Mouse (Mus musculus): ENCODE results near the gene Zfp523.

Gene Zfp523

DNA sequence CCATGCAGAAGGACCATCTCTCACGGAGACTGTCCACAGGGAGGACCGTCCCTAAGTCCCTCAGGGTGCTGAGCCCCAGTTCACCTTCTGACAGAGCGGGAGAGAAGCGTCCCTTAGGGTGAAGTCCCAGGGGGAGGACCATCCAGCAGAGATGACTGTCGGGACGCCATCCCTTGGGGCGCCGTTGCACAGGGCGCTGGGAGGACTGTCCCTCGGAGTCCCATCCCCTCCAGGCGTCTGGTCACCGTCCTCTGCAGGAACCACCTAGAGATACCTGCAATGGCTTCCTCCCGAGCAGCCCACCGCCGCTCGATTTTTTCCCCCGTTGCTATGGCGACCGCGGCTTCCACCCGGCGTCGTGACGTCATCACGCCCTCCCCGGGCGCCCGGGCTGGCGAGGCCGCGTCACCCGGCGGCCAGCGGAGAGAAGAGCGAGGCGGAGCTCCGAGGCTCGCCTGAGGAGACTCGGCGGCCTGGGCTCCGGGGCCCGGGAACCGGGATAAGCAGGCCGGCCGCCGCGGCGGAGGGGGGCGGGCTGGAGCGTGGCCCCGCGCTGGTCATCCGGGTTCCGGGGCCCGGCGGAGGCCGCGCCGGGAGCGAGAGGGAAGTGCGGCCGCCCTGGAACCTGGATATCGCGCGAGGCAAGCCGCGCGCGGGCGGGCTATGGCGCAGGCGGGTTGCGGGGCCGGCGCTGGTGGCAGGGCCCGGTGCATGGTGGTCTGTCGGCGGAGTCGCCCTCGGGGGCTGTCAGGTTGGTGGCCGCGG is at the start of gene Zfp523:
Zfp523 (plus strand) TSS at position 355 of the 765 bp plus-strand sequence.
- DNase-seq (ENCODE audit: low spot score): peak; percentile 96

DNA sequence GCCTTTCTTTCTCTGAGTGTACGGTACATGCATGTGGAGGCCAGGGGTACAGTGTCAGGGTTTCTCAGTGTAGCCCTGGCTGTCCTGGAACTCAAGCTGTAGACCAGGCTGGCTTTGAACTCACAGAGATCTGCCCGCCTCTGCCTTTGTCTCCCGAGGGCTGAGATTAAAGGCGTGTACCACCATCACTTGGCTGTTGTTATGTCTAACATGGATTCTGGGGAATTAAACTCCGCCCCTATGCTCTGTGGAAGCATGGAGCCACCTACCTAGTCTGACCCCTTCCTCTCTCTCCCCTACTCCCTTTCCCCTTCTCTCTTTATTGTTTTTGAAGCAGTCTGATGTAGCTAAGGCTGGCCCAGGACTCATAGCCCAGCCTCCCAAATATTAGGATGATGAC is 47.1 kb upstream of the Zfp523 start:
- DNase-seq (ENCODE audit: low spot score): no peak

DNA sequence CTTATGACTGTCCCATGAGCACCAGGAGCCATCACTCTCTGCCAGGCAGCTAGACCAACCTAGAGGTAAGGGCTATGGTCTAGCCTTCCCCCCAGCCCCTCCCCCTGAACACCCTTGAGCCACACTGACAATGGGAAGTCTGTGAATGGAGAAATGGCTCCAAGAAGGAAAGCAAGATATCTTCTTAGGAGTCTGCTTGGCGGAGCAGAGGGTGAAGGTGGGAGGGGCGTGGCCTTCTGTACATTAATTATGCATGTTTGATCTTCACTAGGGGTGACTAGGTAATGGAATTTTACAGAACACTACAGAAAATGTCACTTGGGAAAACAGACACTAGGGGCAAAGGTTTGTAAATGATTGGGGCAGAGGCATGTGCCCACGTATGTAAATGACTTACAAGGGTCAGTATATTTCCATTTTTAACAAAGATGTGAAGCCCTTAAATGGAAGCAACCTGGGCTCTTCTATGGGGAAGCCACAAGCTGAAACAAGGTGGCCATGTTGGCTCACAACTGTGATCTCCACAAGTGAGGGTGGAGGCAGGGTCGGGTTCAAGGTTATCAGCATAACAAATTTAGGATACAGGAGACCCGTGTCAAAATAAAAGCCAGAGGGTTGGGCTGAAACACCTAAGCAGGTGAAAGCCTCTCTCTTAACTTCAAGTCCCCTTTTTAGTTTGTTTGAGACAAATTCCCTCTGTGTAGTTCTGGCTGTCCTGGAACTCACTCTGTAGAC is 46.4 kb upstream of the Zfp523 start:
- DNase-seq (ENCODE audit: low spot score): no peak

DNA sequence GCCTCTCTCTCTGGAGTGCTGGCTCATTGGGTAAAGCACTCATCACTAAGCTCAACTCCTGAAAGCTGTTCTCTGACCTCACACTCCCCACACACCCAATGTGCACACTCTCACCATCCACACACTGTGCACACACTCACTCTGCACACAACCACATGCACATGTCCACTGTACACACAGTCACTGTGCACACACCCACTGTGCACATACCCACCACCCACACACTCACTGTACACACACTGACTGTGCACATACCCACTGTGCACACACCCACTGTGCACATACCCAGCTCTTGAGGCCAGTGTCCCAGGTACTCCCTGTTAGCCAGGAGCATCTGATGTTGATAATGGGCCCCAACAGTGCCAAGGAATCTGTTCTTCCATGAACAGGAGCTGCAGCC is 45.8 kb upstream of the Zfp523 start:
- DNase-seq (ENCODE audit: low spot score): no peak

DNA sequence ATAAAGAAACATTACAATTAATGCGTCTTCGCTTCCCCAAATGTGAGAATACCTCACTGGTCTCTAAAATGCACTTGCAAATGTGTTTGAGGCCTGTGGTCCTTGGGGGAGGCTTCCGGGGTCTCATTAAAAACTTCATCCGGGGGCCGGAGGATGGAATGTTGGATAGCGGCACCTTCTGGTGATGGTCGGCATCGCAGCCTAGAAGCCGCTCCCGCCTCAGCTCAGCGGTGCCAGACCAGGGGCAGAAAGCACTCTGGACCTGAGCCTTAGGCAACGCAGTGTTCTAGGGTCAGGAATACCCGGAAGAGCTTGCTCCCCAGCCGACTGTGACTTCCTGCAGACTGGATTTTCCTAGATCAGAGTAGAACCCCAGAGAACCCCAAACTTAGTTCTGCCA is 43.7 kb upstream of the Zfp523 start:
- DNase-seq (ENCODE audit: low spot score): peak; percentile 41

DNA sequence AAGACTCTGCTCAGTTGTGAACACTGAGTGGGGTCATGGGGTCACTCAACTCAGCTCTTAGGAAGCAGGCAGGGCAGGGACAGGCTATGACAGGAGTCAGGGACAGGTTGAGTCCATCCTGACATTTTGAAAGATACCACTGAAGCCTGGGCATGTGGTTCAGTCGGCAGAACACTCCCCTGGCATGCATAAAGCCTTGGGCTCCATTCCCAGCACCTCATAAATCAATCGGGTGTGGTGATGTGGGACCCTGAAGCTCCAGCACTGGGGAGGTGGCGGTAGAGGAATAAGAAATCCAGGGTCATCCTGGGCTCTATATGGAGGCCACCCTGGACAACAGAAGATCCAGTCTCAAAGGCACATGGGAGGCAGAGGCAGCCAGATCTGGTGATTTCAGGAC is 41.4 kb upstream of the Zfp523 start:
- no peak for DNase-seq (ENCODE audit: low spot score)

DNA sequence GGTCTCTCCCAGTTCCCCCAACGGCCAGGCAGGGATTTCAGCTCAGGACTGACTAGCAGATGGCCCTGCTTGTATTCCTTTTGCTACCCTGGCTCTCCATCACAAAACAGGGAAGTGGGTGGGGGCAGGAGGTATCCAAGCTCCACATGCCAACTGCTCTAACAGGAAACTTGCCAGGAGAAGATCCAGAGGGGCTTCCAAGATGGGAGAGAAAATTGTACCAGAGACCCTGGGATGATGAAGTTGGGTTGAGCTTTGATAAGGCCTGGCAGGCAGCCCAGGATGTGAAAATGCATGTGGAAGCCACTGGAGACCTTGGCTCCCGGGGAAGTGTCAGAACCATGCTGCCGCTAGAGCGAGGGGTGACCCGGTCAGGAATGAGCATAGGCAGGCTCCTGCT is 40.7 kb upstream of the Zfp523 start:
- DNase-seq (ENCODE audit: low spot score): no peak

DNA sequence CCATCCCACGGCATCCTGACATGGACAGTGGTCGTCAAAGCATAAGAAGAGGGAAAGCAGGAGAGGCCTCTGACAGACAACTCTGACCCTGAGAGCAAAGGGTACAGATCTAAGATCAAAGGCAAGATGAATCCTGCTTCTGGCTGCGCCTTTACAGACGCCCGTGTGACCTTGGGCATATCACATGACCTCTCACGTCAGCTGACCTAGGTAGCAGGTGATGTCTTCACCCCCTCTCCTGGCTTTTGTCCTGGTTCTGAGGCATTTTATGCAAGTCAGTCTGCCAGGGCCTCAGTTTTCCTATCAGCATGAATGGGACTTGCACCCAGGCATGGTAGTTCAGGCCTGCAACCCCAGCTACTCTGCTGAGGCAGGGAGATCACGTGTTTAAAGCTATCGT is 38.9 kb upstream of the Zfp523 start:
- DNase-seq (ENCODE audit: low spot score): no peak

DNA sequence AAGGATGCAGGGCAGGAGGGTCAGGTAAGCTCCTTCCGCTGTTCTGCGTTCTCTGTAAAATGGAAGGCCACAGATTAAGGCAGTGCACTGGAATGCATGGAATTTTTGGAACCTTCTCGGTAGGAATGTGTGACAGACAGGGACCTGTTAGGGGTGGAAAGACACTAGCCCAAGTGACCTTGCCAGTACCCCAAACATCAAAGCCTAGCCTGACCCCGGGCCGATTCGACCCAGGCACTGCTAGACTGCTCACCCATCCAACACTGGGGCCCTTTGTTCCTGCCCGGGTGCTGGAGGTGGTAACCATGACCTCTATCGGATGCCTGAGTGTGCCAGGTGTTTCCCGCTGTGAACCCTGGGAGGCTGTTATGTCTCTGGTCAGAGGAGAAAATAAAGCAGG is 38.2 kb upstream of the Zfp523 start:
- no peak for DNase-seq (ENCODE audit: low spot score)

DNA sequence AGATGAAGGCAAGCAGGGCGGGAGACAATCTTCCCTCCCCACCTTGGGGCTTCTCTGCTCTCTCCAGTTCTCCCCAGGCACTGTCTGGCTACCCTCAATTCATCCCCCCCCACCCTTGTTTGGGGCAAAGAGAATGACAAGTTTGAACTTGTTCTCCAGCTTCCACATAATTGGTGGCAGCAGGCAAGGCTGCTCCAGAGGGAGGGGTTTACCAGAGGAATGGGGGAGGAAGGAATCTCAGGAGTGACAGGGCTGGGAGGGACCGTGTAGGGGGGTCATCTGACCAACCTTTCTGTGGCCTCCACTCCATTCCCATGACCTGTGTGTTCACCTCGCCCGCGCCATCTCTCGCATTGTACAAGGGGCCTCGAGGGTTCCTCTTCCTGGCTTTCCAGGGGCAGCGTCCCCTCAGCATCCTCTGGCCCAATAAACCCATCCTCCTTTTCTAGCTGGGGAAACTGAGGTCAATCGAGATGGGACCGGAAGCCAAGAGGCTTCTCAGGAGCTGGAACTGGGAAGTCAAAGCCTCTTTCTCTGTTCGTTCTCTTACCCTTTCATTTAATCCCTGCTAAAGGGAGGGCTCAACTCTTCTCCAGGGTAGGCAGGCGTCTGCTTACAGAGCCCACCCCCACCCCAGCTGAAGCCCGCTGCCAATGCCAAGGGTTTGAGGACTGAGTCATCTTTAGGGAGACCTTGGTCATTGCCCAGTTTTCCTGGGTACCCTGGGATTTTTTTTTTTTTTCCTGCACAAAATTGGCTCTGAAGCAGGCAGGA is 36.3 kb upstream of the Zfp523 start:
- DNase-seq (ENCODE audit: low spot score): no peak

DNA sequence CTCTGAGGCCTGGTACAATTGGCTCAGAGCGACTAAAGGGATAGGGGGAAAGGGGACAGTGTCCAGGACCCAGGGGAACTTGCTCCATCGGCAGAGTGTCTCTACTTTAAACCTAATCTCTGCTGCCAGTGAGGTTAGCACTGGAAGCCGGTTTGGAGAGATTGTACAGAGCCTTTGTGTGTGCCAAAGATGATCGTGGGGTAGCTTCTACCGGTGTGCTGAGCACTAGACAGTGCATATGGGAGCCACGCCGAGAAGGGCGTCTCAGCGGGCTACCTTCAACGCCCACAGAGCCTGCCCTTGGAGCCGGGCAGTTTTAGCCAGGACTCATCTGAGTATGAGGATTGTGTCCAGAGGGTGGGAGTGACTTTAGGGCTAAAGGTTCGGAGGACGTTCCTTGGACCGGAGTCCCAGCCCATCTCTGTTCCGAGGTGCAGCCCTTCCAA is 35.7 kb upstream of the Zfp523 start:
- DNase-seq (ENCODE audit: low spot score): no peak

DNA sequence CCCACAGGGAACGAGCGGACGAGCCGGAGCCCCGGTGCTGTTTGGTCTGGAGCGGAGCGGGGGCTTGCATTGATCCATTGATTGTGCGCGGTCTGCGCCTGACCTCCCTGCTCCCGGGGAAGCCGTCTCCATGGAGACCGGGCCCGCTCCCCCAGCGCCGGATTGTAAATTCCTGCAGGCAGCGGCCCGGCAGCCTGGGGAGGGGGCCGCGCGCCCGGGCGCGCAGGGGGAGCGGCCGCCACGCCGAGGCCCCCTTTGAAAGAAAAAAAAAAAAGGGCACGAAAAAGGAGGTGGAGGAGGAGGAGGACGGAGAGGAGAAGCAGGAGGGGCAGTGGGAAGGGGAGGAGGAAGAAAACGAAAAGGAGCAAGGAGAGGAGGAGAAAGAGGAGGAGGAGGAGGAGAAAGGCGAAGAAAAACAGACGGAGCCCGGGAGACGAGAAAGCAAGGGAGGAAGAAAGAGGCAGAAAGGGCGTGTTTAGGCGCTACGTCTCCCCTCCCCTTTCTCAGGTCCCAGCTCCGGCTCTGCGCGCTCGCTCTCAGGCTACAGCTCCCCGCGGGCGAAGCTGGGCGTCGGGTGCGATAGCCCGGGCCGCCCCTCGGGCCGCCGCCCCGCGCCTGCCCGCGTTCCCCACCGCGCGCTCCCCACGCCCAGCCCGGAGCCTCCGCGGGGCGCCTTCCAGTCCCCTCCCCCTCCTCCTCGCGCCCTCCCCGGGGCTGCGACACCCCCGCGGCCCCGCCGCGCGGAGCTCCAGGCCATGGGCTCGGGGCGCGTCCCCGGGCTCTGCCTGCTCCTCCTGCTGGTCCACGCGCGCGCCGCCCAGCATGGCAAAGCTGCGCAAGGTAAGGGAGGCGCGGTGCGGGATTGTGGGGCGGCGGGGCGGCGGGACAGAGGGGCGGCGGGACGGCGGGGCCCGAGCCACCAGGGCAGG is 34.9 kb upstream of the Zfp523 start, which contains the start of gene Scube3:
Scube3 (plus strand) TSS at position 371 of the 929 bp plus-strand sequence.
- DNase-seq (ENCODE audit: low spot score): no peak

DNA sequence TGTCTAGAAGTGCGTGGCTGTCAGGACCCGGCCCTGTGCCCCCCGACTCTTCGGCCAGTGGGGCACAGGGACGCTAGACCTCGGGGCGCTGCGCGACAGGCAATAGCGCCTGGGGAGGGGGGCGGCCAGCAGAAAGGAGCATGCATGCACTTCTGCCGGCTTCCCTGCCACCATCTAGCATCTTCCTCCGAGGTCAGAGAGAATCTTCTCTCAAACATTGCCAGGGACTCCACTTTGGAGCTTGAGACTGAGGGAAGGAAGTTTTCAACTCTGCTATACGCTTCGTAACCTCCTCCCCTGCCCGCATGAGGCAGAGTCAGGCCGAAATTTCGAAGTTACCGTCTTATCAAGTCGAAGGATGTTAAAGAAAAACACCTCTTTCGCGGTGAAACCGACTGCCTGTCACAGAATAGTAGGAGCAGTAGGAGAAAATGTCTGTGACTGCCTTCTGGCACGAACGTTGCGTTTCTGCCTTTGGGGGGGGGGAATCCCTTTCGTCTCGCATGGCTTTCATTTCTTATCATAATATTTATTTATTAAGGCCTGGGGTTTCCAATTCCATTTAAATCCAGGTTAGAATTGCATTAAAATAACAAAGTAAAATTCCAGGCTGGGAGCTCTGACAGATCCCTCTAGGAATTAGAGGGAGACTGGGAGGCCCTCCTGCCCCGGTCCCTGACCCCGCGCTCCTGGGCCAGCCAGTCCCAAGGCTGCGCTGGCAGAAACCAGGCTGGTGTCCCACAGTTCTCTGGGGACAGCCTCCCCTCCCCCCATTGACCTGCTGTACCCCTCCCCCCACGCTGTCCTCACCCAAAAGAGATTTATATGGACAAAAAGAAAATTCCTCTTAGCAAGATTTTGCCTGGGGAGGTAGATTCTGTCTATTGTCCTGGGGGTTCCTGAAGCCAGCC is 34.0 kb upstream of the Zfp523 start:
- no peak for DNase-seq (ENCODE audit: low spot score)

DNA sequence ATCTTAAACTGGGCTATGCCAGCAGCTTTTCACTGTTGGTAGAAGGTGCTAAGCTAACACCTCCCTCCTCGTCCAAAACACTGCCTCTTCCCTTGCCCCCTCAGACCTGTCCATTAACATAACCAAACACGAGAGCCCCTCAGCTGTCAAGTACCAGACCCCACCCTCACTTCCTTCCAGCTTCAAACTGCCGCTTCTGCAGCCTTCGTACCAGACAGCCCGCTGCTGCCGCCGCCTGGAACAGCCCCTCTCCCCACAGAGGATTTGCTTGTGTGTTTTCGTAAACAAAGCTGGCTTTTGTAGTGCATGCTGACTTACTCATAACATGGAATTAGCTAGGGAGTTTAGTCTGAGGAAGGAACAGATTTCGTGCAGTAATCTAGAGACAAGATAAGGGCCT is 33.2 kb upstream of the Zfp523 start:
- DNase-seq (ENCODE audit: low spot score): no peak

DNA sequence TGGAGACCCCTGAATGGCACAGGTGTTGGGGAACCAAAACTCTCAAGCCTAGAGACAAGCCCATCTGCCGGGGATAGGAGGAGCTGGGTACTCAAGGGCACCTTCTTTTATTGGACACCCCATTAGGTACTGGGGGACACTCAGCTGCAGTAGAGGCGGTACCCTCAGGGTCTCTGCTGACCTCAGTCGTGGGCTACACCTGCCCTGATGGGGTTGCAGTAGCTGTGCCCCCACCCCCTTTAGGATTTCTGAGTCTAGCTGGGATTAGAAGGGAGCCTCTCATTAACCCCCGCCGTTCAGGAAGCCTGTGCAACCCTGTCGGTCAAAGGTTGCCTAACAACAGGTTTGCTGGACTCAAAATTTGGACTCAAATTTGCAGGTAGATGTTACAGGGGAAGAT is 32.7 kb upstream of the Zfp523 start:
- DNase-seq (ENCODE audit: low spot score): no peak

DNA sequence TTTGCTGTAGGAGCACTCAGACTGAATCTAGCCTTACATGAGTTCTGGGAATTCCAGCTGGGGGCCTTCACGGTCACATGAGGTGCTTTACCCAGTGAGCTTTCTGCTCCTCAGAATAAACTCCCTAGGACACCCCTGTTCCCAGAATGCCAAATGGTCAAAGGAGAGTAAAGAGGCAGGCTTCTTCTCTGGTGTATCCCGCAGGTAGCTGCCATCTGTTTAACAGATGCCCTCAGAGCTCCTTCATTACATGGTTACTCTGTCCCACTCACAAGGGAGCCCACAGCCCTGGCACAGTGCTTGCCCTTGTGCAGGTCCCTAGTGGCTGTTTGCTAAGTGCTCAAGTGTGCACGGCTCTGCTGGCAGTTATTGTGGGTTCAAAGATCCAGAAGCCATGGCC is 28.6 kb upstream of the Zfp523 start:
- no peak for DNase-seq (ENCODE audit: low spot score)

DNA sequence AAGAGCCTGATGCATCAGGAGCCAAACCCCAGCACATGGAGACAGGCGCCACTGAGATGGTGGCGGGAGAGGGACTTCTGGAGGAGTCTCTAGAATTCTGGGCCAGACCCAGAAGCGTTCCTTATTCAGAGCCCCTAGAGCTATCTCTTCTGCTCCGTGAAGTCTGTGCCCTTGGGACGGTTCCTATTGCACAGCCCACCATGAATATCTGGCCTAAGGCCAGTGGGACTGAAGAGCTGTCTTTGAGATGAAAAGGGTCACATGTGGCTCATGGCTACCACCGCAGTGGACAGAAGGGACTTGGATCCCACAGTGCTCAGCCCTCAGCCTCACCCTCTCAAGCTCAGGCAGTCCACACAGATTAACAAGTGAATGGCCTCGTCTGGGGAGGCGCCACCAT is 27.2 kb upstream of the Zfp523 start:
- no peak for DNase-seq (ENCODE audit: low spot score)

DNA sequence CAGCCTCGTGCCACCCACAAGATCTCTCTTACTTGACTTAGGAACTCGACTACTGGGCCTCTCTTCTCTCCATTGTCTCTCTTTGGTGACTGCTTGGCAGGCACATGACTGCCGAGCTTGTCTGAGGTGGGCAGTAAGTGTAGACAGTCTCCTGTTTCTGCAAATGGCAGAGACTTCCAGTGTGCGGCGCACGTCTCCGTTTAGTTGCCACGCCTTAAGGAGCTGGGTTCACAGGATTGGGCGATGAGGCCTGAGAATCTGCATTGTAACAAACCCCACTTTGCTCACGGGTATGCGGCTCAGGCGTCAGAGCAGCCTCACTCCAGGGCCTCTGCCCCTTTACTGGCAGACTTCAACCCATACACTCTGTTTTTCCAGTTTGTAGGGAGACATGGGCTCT is 26.5 kb upstream of the Zfp523 start:
- no peak for DNase-seq (ENCODE audit: low spot score)

DNA sequence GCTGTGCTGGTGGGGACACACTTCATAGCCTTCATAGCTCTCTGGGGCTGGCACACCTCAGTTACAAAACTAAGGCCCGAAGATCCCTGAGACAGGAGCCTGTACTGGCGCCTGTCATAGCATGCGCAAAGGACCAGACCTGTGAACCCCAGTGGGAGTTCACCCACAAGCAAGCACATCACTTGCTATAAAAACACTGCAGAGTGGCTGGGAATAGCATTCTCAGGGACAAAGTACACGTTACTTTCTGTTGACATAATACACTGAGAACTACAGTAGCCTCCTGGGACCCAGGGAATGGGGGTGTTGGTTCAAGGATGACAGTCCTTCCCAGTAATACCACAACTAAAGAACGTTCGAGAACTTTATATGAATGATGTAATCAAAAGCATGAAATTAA is 23.8 kb upstream of the Zfp523 start:
- DNase-seq (ENCODE audit: low spot score): no peak

DNA sequence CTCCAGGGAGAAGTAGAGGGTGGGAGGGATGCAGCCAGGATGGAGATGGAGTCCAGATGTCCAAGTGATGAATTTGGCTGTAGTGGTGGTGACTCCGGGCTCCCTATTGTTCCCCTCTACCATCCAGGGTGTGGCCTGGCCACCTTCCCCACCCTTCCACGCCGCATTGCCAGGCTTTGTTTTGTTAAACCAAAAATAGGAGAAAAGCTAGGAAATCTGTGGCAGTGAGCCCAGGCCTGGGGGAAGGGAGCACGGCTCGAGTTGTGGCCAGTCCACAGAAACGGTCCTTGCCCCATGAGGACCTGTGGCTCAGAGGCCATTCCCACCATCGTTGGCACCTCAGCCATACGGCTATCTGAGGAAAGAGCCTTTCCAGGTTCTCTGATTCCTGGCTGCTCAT is 22.0 kb upstream of the Zfp523 start:
- no peak for DNase-seq (ENCODE audit: low spot score)

DNA sequence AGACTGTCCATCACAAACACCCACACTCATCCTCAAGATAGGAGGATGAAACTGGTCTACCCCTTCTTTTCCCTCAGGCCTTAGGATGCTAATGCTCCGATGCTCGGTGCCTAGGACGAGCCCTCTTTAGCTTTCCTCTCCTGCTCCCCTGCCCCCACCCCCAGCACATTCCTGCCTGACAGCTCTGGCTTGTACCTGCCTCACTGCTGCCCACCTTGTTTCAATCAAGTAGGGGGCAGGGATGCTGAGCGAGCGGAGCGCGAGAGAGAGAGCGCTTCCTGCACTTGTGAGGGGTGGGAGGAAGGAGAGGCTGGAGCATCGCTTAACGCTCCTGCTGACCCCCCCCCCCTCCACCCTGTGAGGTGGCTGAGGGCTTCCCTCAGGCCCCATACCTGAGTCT is 16.6 kb upstream of the Zfp523 start:
- DNase-seq (ENCODE audit: low spot score): no peak
